ENCODE assay signal across 12 mouse cellular contexts in the genomic region with DNA sequence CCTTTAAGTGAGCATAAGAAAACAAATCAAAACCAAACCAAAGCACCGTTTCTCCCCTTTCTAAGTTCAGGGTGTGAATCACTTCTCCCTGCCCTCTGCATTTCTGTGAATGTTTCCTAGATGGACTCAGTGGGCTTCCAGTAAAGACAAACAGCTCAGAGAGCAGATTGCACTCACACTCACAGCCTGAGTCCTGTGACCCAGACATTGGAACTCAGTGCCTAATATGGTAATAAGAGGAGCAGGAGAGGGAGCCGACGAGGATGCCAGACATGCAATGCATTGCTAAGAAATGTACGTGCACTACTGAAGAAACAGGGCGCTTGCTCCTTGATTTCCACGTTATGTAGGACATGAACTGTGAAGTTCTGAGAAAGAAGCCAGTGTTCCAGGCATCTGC.
DNase-seq lines count a peak whose midpoint lies in the region; ATAC-seq lines count a peak whose summit lies in the region.
"Had no signal": no experiment of that assay in that cellular context is flagged by ENCODE, and none has a peak within 500 bp of the region (broad histone marks: within the 10 kb centered on the region; RNA-seq: fewer than 3 reads in every experiment).

No protein-coding gene starts in this region.

- H3K36me3 ChIP-seq in kidney, embryonic 15.5 days: no peaks in the 10 kb centered on the region
- H3K36me3 ChIP-seq: neural tube, embryonic 13.5 days had no signal

- DNase-seq in kidney, adult 18-20 months: no peak
- DNase-seq in embryo, embryonic 11 days: peak; percentile 38
- peak; percentile 46 for DNase-seq in heart, postnatal 4 days
- DNase-seq in skeletal muscle tissue, adult 2 months (ENCODE audit: low read depth, low spot score): peak; percentile 68
- no peak for DNase-seq in left cerebral cortex, adult 9 months (ENCODE audit: low spot score in 2 of 2)
- no peak for DNase-seq in adrenal gland, adult (ENCODE audit: inconsistent age in 2 of 2, low spot score in 1 of 2)
- no peak for DNase-seq in kidney, adult 9 months
- DNase-seq: adrenal gland, adult 8-10 months had no signal

- H3K4me3 ChIP-seq in kidney, embryonic 15.5 days (replicated peaks): no peak overlapping the region
- H3K4me3 ChIP-seq: neural tube, embryonic 13.5 days had no signal

- no peak overlapping the region for H3K9ac ChIP-seq in kidney, embryonic 15.5 days
- H3K9ac ChIP-seq: neural tube, embryonic 13.5 days had no signal

- no peaks in the 10 kb centered on the region for H3K27me3 ChIP-seq in kidney, embryonic 15.5 days
- H3K27me3 ChIP-seq: CH12.LX; neural tube, embryonic 13.5 days had no signal

- H3K4me1 ChIP-seq in kidney, embryonic 15.5 days: peaks cover 55% of the 10 kb centered on the region

- ATAC-seq in kidney, embryonic 15.5 days (replicated peaks; ENCODE audit: low FRiP score): no peak

- WGBS in kidney, embryonic 15.5 days: 31% methylated on average over 6 of the region's 6 CpGs

- no peaks in the 10 kb centered on the region for H3K9me3 ChIP-seq in kidney, embryonic 15.5 days (replicated peaks)
- H3K9me3 ChIP-seq: neural tube, embryonic 13.5 days had no signal

- peak overlapping the region; percentile 29 for H3K27ac ChIP-seq in kidney, embryonic 15.5 days
- H3K27ac ChIP-seq: macrophage; neural tube, embryonic 13.5 days had no signal

- no peak overlapping the region for H3K4me2 ChIP-seq in kidney, embryonic 15.5 days
- H3K4me2 ChIP-seq: neural tube, embryonic 13.5 days had no signal

Comparison
In these comparisons a context has a peak if more than half of its experiments do, and no peak if none do; other contexts are left out.
1. DNase-seq: peak in embryo, embryonic 11 days (single experiment), heart, postnatal 4 days (single experiment) and skeletal muscle tissue, adult 2 months (single experiment); none in kidney, adult 18-20 months (single experiment), left cerebral cortex, adult 9 months (0 of 2), adrenal gland, adult (0 of 2) and kidney, adult 9 months (single experiment).